13 mouse cellular contexts compared by ENCODE assay signal in genomic region chr4:88838828-88839227, GRCm38 (mm10). TPM values are rescaled to one million over a fixed set of nuclear protein-coding genes. Genes with fewer than 3 reads are reported as not detected.
DNase-seq lines count a peak whose midpoint lies in the region; ATAC-seq lines count a peak whose summit lies in the region.
"Had no signal": no experiment of that assay in that cellular context is flagged by ENCODE, and none has a peak within 500 bp of the region (broad histone marks: within the 10 kb centered on the region; RNA-seq: fewer than 3 reads in every experiment).

No protein-coding gene starts in this region.

- no peak for ATAC-seq in kidney, embryonic 16.5 days (ENCODE audit: low FRiP score, low TSS enrichment)
- peak; percentile 52 for ATAC-seq in granulocyte monocyte progenitor cell, adult 5-6 weeks (replicated peaks; ENCODE audit: poor library complexity, severe bottlenecking)
- ATAC-seq in erythroblast, adult 5-6 weeks (replicated peaks; ENCODE audit: low FRiP score, poor library complexity, severe bottlenecking): no peak

- no peak overlapping the region for H3K4me3 ChIP-seq in kidney, embryonic 16.5 days (ENCODE audit: low read length)
- H3K4me3 ChIP-seq: embryonic facial prominence, embryonic 15.5 days; heart, embryonic 13.5 days had no signal

- no peaks in the 10 kb centered on the region for H3K36me3 ChIP-seq in kidney, embryonic 16.5 days (ENCODE audit: insufficient read depth, low read length)
- H3K36me3 ChIP-seq: embryonic facial prominence, embryonic 15.5 days; heart, embryonic 13.5 days had no signal

- no peak overlapping the region for H3K4me2 ChIP-seq in kidney, embryonic 16.5 days (replicated peaks; ENCODE audit: low read depth, low read length)
- H3K4me2 ChIP-seq: embryonic facial prominence, embryonic 15.5 days; heart, embryonic 13.5 days had no signal

- no peaks in the 10 kb centered on the region for H3K27me3 ChIP-seq in kidney, embryonic 16.5 days (ENCODE audit: insufficient read depth, low read length)
- H3K27me3 ChIP-seq: embryonic facial prominence, embryonic 15.5 days had no signal

- WGBS in kidney, embryonic 16.5 days: 38% methylated on average over 3 of the region's 3 CpGs

- DNase-seq in adrenal gland, postnatal 10 days: peak; percentile 4
- no peak for DNase-seq in adrenal gland, adult 2 months
- DNase-seq in kidney, adult 9 months: peak; percentile 13
- DNase-seq in 3T3-L1 (ENCODE audit: low read depth, low spot score): peak; percentile 55
- no peak for DNase-seq in urinary bladder, adult 18-20 months (ENCODE audit: low spot score in 2 of 2)

- no peak overlapping the region for H3K27ac ChIP-seq in kidney, embryonic 16.5 days (ENCODE audit: low read length)
- H3K27ac ChIP-seq: embryonic facial prominence, embryonic 15.5 days; heart, embryonic 13.5 days; macrophage had no signal

- H3K9me3 ChIP-seq in kidney, embryonic 16.5 days (ENCODE audit: low read length): no peaks in the 10 kb centered on the region
- H3K9me3 ChIP-seq: embryonic facial prominence, embryonic 15.5 days; heart, embryonic 13.5 days had no signal

- H3K9ac ChIP-seq in kidney, embryonic 16.5 days (replicated peaks; ENCODE audit: low read length): no peak overlapping the region
- H3K9ac ChIP-seq: embryonic facial prominence, embryonic 15.5 days; heart, embryonic 13.5 days had no signal

- no peaks in the 10 kb centered on the region for H3K4me1 ChIP-seq in kidney, embryonic 16.5 days (ENCODE audit: insufficient read depth, low read length)
- H3K4me1 ChIP-seq: embryonic facial prominence, embryonic 15.5 days; heart, embryonic 13.5 days had no signal

RNA-seq across cellular contexts. Expression of gene Ifna4, which starts 2.8 kb away (rescaled TPM):
- total RNA-seq in adrenal gland, postnatal 10 days (2021): not detected
- not detected for total RNA-seq in adrenal gland, adult 2 months (2021)
- not detected in 2 replicates for polyA plus RNA-seq in adrenal gland, adult 2 months (2012; rRNA removed)
- polyA plus RNA-seq in kidney, embryonic 16.5 days (2015; fragmentation: Nextera tagmentation; extraction: Ambion mirVana): not detected in 2 replicates
- not detected in 2 replicates for total RNA-seq in granulocyte monocyte progenitor cell, adult 5-6 weeks (2014; fragmentation: Nextera tagmentation)
- total RNA-seq in granulocyte monocyte progenitor cell, adult 5-6 weeks (2017): not detected in 2 replicates
- not detected in 2 replicates for total RNA-seq in erythroblast, adult 5-6 weeks (2015; ENCODE audit: low replicate concordance)
- total RNA-seq in erythroblast, adult 5-6 weeks (2017; ENCODE audit: low replicate concordance): not detected in 2 replicates
- total RNA-seq: adrenal gland, postnatal 36 days; layer of hippocampus, adult 18-20 months had no signal
- polyA plus RNA-seq: embryonic facial prominence, embryonic 15.5 days; heart, embryonic 13.5 days; macrophage had no signal

RNA-seq across cellular contexts. Expression of gene Ifna5, which starts 3.5 kb away (rescaled TPM):
- not detected for total RNA-seq in adrenal gland, postnatal 10 days (2021)
- total RNA-seq in adrenal gland, adult 2 months (2021): not detected
- not detected in 2 replicates for polyA plus RNA-seq in adrenal gland, adult 2 months (2012; rRNA removed)
- polyA plus RNA-seq in kidney, embryonic 16.5 days (2015; fragmentation: Nextera tagmentation; extraction: Ambion mirVana): not detected in 2 replicates
- not detected in 2 replicates for total RNA-seq in granulocyte monocyte progenitor cell, adult 5-6 weeks (2014; fragmentation: Nextera tagmentation)
- not detected in 2 replicates for total RNA-seq in granulocyte monocyte progenitor cell, adult 5-6 weeks (2017)
- total RNA-seq in erythroblast, adult 5-6 weeks (2015; ENCODE audit: low replicate concordance): not detected in 2 replicates
- not detected in 2 replicates for total RNA-seq in erythroblast, adult 5-6 weeks (2017; ENCODE audit: low replicate concordance)
- total RNA-seq: adrenal gland, postnatal 36 days; layer of hippocampus, adult 18-20 months had no signal
- polyA plus RNA-seq: embryonic facial prominence, embryonic 15.5 days; heart, embryonic 13.5 days; macrophage had no signal

RNA-seq across cellular contexts. Expression of gene Ifna1, which starts 11.1 kb away (rescaled TPM):
- total RNA-seq in adrenal gland, postnatal 10 days (2021): not detected
- not detected for total RNA-seq in adrenal gland, adult 2 months (2021)
- polyA plus RNA-seq in adrenal gland, adult 2 months (2012; rRNA removed): not detected in 2 replicates
- not detected in 2 replicates for polyA plus RNA-seq in kidney, embryonic 16.5 days (2015; fragmentation: Nextera tagmentation; extraction: Ambion mirVana)
- total RNA-seq in granulocyte monocyte progenitor cell, adult 5-6 weeks (2014; fragmentation: Nextera tagmentation): not detected in 2 replicates
- not detected in 2 replicates for total RNA-seq in granulocyte monocyte progenitor cell, adult 5-6 weeks (2017)
- not detected in 2 replicates for total RNA-seq in erythroblast, adult 5-6 weeks (2015; ENCODE audit: low replicate concordance)
- not detected in 2 replicates for total RNA-seq in erythroblast, adult 5-6 weeks (2017; ENCODE audit: low replicate concordance)
- total RNA-seq: adrenal gland, postnatal 36 days; layer of hippocampus, adult 18-20 months had no signal
- polyA plus RNA-seq: embryonic facial prominence, embryonic 15.5 days; heart, embryonic 13.5 days; macrophage had no signal

RNA-seq across cellular contexts. Expression of gene Ifna6, which starts 11.6 kb away (rescaled TPM):
- total RNA-seq in adrenal gland, postnatal 10 days (2021): not detected
- not detected for total RNA-seq in adrenal gland, adult 2 months (2021)
- polyA plus RNA-seq in adrenal gland, adult 2 months (2012; rRNA removed): not detected in 2 replicates
- polyA plus RNA-seq in kidney, embryonic 16.5 days (2015; fragmentation: Nextera tagmentation; extraction: Ambion mirVana): not detected in 2 replicates
- total RNA-seq in granulocyte monocyte progenitor cell, adult 5-6 weeks (2014; fragmentation: Nextera tagmentation): not detected in 2 replicates
- not detected in 2 replicates for total RNA-seq in granulocyte monocyte progenitor cell, adult 5-6 weeks (2017)
- not detected in 2 replicates for total RNA-seq in erythroblast, adult 5-6 weeks (2015; ENCODE audit: low replicate concordance)
- not detected in 2 replicates for total RNA-seq in erythroblast, adult 5-6 weeks (2017; ENCODE audit: low replicate concordance)
- total RNA-seq: adrenal gland, postnatal 36 days; layer of hippocampus, adult 18-20 months had no signal
- polyA plus RNA-seq: embryonic facial prominence, embryonic 15.5 days; heart, embryonic 13.5 days; macrophage had no signal

RNA-seq across cellular contexts. Expression of gene Ifna11, which starts 19.1 kb away (rescaled TPM):
- total RNA-seq in adrenal gland, postnatal 10 days (2021): not detected
- total RNA-seq in adrenal gland, adult 2 months (2021): not detected
- not detected in 2 replicates for polyA plus RNA-seq in adrenal gland, adult 2 months (2012; rRNA removed)
- not detected in 2 replicates for polyA plus RNA-seq in kidney, embryonic 16.5 days (2015; fragmentation: Nextera tagmentation; extraction: Ambion mirVana)
- total RNA-seq in granulocyte monocyte progenitor cell, adult 5-6 weeks (2014; fragmentation: Nextera tagmentation): not detected in 2 replicates
- not detected in 2 replicates for total RNA-seq in granulocyte monocyte progenitor cell, adult 5-6 weeks (2017)
- total RNA-seq in erythroblast, adult 5-6 weeks (2015; ENCODE audit: low replicate concordance): not detected in 2 replicates
- not detected in 2 replicates for total RNA-seq in erythroblast, adult 5-6 weeks (2017; ENCODE audit: low replicate concordance)
- total RNA-seq: adrenal gland, postnatal 36 days; layer of hippocampus, adult 18-20 months had no signal
- polyA plus RNA-seq: embryonic facial prominence, embryonic 15.5 days; heart, embryonic 13.5 days; macrophage had no signal

Comparison
In these comparisons a context has a peak if more than half of its experiments do, and no peak if none do; other contexts are left out.
1. DNase-seq: peak in adrenal gland, postnatal 10 days (single experiment), kidney, adult 9 months (single experiment) and 3T3-L1 (single experiment); none in adrenal gland, adult 2 months (single experiment) and urinary bladder, adult 18-20 months (0 of 2).